In the genomic region with DNA sequence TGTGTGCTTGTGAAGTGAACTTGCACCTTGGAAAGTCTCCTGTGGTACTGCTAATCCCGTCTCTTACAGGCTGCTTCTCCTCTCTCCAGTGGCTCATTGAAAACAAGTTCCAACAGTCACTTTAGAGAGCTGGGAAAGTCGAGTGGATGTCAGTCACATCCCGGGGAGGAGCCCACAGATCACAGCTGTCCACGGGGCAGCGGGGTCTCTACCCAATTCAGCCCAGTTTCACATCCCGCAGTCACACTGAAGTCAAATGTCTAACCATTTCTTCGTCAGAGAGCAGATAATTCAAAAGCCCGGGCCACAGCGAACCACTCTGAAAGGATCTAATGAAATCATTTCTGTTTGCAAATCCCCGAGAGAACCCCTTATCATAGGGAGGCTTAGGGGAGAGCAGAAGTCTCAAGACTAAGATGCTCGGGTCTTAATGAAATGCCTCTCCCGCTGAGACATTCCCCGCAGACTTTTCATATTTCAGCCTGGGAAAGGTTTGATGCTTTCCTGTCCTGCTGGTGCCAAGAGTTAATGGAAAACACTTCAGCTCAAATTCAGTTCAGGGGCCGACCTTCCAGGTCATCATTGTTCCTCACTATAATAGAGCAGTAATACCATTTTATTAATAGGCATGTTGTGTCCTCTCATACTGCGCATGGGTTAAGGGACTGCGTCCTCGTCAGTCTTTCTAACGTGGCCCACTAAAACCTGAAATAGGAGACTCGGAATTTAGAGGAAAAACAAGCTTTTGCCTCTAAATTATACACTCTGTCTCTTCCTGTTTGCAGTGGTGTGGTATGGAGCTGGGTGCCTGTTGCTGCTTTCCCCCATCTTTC, we compare ENCODE assay signal across 14 mouse cellular contexts. TPM values are rescaled to one million over a fixed set of nuclear protein-coding genes. Genes with fewer than 3 reads are reported as not detected.
DNase-seq lines count a peak whose midpoint lies in the region; ATAC-seq lines count a peak whose summit lies in the region.
"Had no signal": no experiment of that assay in that cellular context is flagged by ENCODE, and none has a peak within 500 bp of the region (broad histone marks: within the 10 kb centered on the region; RNA-seq: fewer than 3 reads in every experiment).

No protein-coding gene starts in this region.

- no peaks in the 10 kb centered on the region; the same call in 1 of the 2 replicates for H3K36me3 ChIP-seq in heart, embryonic 16.5 days (ENCODE audit: control insufficient read depth, insufficient read depth)
- no peaks in the 10 kb centered on the region for H3K36me3 ChIP-seq in forebrain, embryonic 12.5 days (replicated peaks)
- no peaks in the 10 kb centered on the region; the same call in none of the 2 replicates for H3K36me3 ChIP-seq in limb, embryonic 10.5 days
- H3K36me3 ChIP-seq: stomach, embryonic 15.5 days had no signal

- H3K27me3 ChIP-seq in heart, embryonic 16.5 days (ENCODE audit: control insufficient read depth, insufficient read depth, low read length): no peaks in the 10 kb centered on the region
- H3K27me3 ChIP-seq in forebrain, embryonic 12.5 days: peaks cover 12% of the 10 kb centered on the region
- H3K27me3 ChIP-seq in limb, embryonic 10.5 days (ENCODE audit: low read depth, poor library complexity, severe bottlenecking): no peaks in the 10 kb centered on the region
- H3K27me3 ChIP-seq: CH12.LX; stomach, embryonic 15.5 days had no signal

- H3K27ac ChIP-seq in heart, embryonic 16.5 days (ENCODE audit: low read length): no peak overlapping the region
- peak overlapping the region; percentile 66; the same call in 1 of the 2 replicates for H3K27ac ChIP-seq in forebrain, embryonic 12.5 days
- H3K27ac ChIP-seq in limb, embryonic 10.5 days: peak overlapping the region; percentile 56
- H3K27ac ChIP-seq: layer of hippocampus, adult 2 months; stomach, embryonic 15.5 days had no signal

- peak overlapping the region; percentile 16; the same call in 1 of the 2 replicates for H3K4me2 ChIP-seq in heart, embryonic 16.5 days (ENCODE audit: low read depth, low read length)
- peak overlapping the region; percentile 17; the same call in 1 of the 2 replicates for H3K4me2 ChIP-seq in forebrain, embryonic 12.5 days
- H3K4me2 ChIP-seq: stomach, embryonic 15.5 days had no signal

- H3K4me1 ChIP-seq in heart, embryonic 16.5 days (ENCODE audit: control insufficient read depth, insufficient read depth, low read length): no peaks in the 10 kb centered on the region
- peaks cover 23% of the 10 kb centered on the region for H3K4me1 ChIP-seq in forebrain, embryonic 12.5 days
- peaks cover 13% of the 10 kb centered on the region for H3K4me1 ChIP-seq in limb, embryonic 10.5 days
- H3K4me1 ChIP-seq: stomach, embryonic 15.5 days had no signal

- 35% methylated on average over 19 of the region's 19 CpGs for WGBS in heart, embryonic 16.5 days
- WGBS in forebrain, embryonic 12.5 days: 15% methylated on average over 19 of the region's 19 CpGs
- 36% methylated on average over 19 of the region's 19 CpGs for WGBS in limb, embryonic 10.5 days

- peaks cover 8% of the 10 kb centered on the region for H3K9me3 ChIP-seq in heart, embryonic 16.5 days (replicated peaks; ENCODE audit: control insufficient read depth, low read length)
- H3K9me3 ChIP-seq in forebrain, embryonic 12.5 days: peaks cover 21% of the 10 kb centered on the region
- peaks cover 10% of the 10 kb centered on the region; the same call in 1 of the 2 replicates for H3K9me3 ChIP-seq in limb, embryonic 10.5 days (replicated peaks)
- H3K9me3 ChIP-seq: stomach, embryonic 15.5 days had no signal

- H3K4me3 ChIP-seq in heart, embryonic 16.5 days (ENCODE audit: low read length): no peak overlapping the region
- H3K4me3 ChIP-seq in forebrain, embryonic 12.5 days (replicated peaks): no peak overlapping the region
- H3K4me3 ChIP-seq in limb, embryonic 10.5 days: no peak overlapping the region
- H3K4me3 ChIP-seq: layer of hippocampus, adult 2 months; myocyte; stomach, embryonic 15.5 days had no signal

- DNase-seq in heart, adult 8-10 months (ENCODE audit: low spot score): no peak
- no peak for DNase-seq in limb, embryonic 10.5 days (ENCODE audit: low spot score)
- peak; percentile 38 for DNase-seq in retina, embryonic 14.5 days (ENCODE audit: low spot score)
- no peak for DNase-seq in cerebellum, postnatal 14 days
- no peak for DNase-seq in natural killer cell, adult 2 months (ENCODE audit: low spot score in 2 of 2)
- DNase-seq: cerebellum, adult 9-11 months; left cerebral cortex, postnatal 4 days; right cerebral cortex, postnatal 25 days had no signal

- no peak overlapping the region for H3K9ac ChIP-seq in heart, embryonic 16.5 days (ENCODE audit: low read length)
- no peak overlapping the region for H3K9ac ChIP-seq in forebrain, embryonic 12.5 days
- H3K9ac ChIP-seq: stomach, embryonic 15.5 days had no signal

- ATAC-seq in heart, embryonic 16.5 days (replicated peaks; ENCODE audit: extremely low read depth, insufficient read depth, low FRiP score): no peak
- no peak for ATAC-seq in forebrain, embryonic 12.5 days (ENCODE audit: low FRiP score)

RNA-seq across cellular contexts. Expression of a gene that starts 20.7 kb away (rescaled TPM):
- polyA plus RNA-seq in heart, embryonic 16.5 days (2015; fragmentation: Nextera tagmentation; extraction: Ambion mirVana): 23.1 and 26.2 TPM in 2 replicates
- total RNA-seq in heart, adult 8-10 months (2022): 10 to 100 TPM; 17.6 to 23.8 (median 21.2) TPM
- polyA plus RNA-seq in forebrain, embryonic 12.5 days (2016; fragmentation: Nextera tagmentation; extraction: Ambion mirVana): 140 and 153 TPM in 2 replicates
- 143 and 161 TPM in 2 replicates for polyA plus RNA-seq in limb, embryonic 10.5 days (2016; fragmentation: Nextera tagmentation; extraction: Ambion mirVana)
- total RNA-seq: CH12.LX had no signal
